Mouse (Mus musculus) megakaryocyte, embryonic 14.5 days (primary cell): Measurements from ENCODE around the gene Gdpd3. TPM values are rescaled to one million over a fixed set of nuclear protein-coding genes. Genes with fewer than 3 reads are reported as not detected.
A peak's percentile ranks its signal among the peaks of the same experiment; 100 is the strongest.

Source experiments
- H3K27me3 ChIP-seq: replicated peaks from 2 replicates; pipeline ENCODE3; 2012; ENCODE audit warnings: inconsistent platforms
- H3K36me3 ChIP-seq: replicated peaks from 2 replicates; pipeline ENCODE3; 2012; ENCODE audit warnings: low read length, inconsistent platforms, mixed read lengths
- H3K4me1 ChIP-seq: 2 replicates; pipeline ENCODE4 v1.6.1; 2012; ENCODE audit warnings: inconsistent platforms
- H3K4me3 ChIP-seq: replicated peaks from 2 replicates; pipeline ENCODE3; 2012; ENCODE audit warnings: moderate library complexity, mild to moderate bottlenecking, inconsistent platforms
- H3K9me3 ChIP-seq: 2 replicates; pipeline ENCODE4 v1.6.1; 2012; ENCODE audit warnings: inconsistent platforms
- FLI1 ChIP-seq: IDR thresholded peaks from 2 replicates; pipeline ENCODE4 v1.6.1; 2012; ENCODE audit warnings: low read length, inconsistent platforms, mixed read lengths
- GATA1 ChIP-seq: IDR thresholded peaks from 3 replicates; pipeline ENCODE4 v1.6.1; 2012; ENCODE audit warnings: mixed read lengths, low read length, inconsistent platforms, borderline replicate concordance
- polyA plus RNA-seq: library from polyadenylated mRNA; stranded (reverse); fragments of >175 nt; gene quantifications from 2 replicates; pipeline ENCODE4 v1.2.3, GENCODE M21; 2012; ENCODE audit warnings: low replicate concordance; ENCODE audit not compliant: insufficient read depth

Gdpd3 gene
- polyA plus RNA-seq, 1 experiment = 3.4 TPM

DNA sequence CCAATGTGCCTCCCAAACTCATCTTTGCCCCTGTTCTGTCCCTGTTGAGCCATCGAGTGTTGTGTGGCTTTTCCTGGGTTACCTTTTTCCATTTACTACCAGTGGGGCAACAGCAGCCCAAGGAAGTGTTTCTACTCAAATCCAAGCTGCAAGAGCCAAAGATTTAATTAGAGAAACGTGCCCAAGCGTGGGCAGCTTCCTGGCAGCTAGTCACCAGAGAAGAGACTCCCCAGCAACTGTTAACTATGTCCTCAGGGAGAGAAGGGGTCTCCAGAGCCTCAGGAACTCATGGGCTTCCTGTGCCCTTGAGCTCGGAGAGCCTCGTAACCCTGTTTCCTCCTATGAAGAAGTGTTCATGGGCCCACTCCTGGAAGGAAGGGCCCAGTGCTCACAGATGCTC, 25.2 kb upstream of the Gdpd3 start:
- H3K4me1 ChIP-seq = peaks cover 10% of the 10 kb centered on the region
- H3K4me3 ChIP-seq = no peak overlapping the region
- peaks cover 21% of the 10 kb centered on the region for H3K27me3 ChIP-seq
- TF ChIP-seq FLI1 (no peak), GATA1 (no peak)
- no peaks in the 10 kb centered on the region for H3K9me3 ChIP-seq
- H3K36me3 ChIP-seq = no peaks in the 10 kb centered on the region

DNA sequence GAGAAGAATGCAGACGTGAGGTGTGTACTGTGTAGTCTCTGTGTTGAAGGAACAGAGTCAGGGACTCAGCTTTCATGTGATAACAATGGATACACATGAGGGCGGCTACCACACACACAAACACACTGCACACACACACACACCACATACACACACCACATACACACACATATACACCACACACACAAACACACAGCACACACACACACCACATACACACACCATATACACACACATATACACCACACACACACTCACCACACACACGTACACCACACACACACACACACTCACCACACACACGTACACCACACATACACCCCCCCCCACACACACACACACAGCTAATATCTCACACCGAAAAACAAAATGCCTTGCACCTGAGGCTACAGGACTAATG, 24.7 kb upstream of the Gdpd3 start:
- H3K36me3 ChIP-seq = no peaks in the 10 kb centered on the region
- peaks cover 20% of the 10 kb centered on the region for H3K27me3 ChIP-seq
- no peak overlapping the region for H3K4me3 ChIP-seq
- H3K9me3 ChIP-seq = no peaks in the 10 kb centered on the region
- H3K4me1 ChIP-seq = peaks cover 15% of the 10 kb centered on the region
- TF ChIP-seq FLI1 (no peak), GATA1 (no peak)

DNA sequence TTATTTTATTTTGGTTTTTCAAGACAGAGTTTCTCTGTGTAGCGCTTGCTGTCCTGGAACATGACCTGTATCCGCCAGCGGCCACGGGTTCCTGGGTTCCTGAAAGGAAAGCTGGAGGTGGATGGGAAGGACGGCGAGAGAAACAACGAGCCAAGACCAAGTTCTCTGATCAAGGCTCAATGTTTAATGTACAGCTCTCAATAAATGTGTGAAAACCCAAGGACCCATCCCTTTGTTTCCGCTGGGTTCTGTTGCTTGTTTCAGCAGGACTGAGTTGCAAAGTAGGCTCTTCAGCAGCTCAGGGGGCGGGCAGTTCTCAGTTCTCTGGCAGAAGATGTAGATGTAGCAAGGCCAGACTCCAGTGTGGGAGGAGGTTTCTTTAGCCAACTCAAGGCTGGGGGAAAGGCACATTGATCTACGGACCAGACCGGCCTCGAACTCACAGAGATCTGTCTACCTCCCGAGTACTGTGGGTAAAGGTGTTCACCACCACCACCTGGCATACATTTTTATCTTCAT, 24.1 kb upstream of the Gdpd3 start:
- H3K9me3 ChIP-seq = no peaks in the 10 kb centered on the region
- TF ChIP-seq FLI1 (no peak), GATA1 (no peak)
- peaks cover 20% of the 10 kb centered on the region for H3K27me3 ChIP-seq
- H3K36me3 ChIP-seq = no peaks in the 10 kb centered on the region
- no peak overlapping the region for H3K4me3 ChIP-seq
- H3K4me1 ChIP-seq = peaks cover 21% of the 10 kb centered on the region

DNA sequence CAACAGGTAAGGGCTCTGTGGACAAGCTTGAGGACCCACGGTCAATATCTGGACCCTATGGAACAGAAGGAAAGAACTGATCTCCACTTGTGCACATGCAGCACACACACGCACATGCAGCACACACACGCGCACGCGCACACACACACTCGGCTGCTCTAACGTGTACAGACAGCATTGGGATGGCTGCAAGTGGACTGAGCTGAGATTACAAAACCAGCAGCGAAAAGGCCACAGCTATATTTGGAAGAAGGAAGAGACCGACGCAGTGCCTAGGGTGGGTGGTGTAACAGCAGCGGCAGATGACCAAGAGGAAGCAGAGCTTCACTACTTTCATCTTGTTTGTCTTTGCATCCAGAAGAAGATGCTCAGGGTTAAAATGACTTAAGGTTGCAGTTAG, 20.1 kb upstream of the Gdpd3 start:
- peaks cover 4% of the 10 kb centered on the region for H3K27me3 ChIP-seq
- H3K4me1 ChIP-seq = peaks cover 24% of the 10 kb centered on the region
- TF ChIP-seq GATA1 (no peak), FLI1 (no peak)
- H3K36me3 ChIP-seq = no peaks in the 10 kb centered on the region
- H3K4me3 ChIP-seq = peak overlapping the region; percentile 82
- H3K9me3 ChIP-seq = no peaks in the 10 kb centered on the region

DNA sequence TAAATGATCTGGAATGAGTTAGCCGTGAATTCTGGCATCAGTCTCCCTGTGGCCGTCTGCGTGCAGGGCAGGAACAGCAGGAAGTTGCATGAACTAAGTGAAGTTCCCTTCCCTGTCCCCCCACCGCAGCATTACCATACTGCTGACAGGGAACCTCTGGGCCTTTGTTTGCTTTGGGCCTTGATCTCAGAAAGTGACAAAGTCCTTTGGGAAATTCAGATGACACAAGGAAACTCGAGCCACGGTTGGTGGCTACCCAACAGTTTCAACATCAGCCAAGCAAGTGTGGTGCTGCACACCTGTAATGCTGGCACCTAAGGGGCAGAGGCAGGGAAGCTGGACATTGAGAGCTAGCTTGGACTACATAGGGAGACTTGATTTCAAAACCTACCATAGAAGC, 19.3 kb upstream of the Gdpd3 start:
- TF ChIP-seq GATA1 (no peak), FLI1 (no peak)
- Histone ChIP-seq H3K4me1 (peaks cover 21% of the 10 kb centered on the region), H3K4me3 (peak overlapping the region; percentile 82)

DNA sequence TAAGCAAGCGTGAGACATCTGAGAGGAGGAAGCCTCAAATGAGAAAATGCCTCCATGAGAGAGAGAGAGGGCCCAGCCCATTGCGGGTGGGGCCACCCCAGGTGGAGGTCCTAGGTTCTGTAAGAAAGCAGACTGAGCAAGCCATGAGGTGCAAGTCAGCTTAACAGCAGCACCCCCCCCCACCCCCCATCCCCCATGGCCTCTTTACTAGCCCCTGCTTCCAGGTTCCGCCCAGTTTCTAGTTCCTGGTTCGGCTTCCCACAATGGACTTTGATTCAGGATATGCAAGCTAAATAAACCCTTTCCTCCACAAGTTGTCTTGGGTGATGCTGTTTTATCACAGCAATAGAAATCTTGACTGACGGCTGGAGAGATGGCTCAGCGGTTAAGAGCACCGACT, 17.3 kb upstream of the Gdpd3 start:
- peaks cover 21% of the 10 kb centered on the region for H3K4me1 ChIP-seq
- H3K4me3 ChIP-seq = no peak overlapping the region
- peaks cover 5% of the 10 kb centered on the region for H3K9me3 ChIP-seq
- H3K36me3 ChIP-seq = no peaks in the 10 kb centered on the region
- H3K27me3 ChIP-seq = peaks cover 3% of the 10 kb centered on the region
- TF ChIP-seq GATA1 = no peak
- no peak for TF ChIP-seq FLI1

More for the DNA sequence above, 19.3 kb upstream of the Gdpd3 start:
- Histone ChIP-seq H3K27me3 (peaks cover 1% of the 10 kb centered on the region), H3K9me3 (no peaks in the 10 kb centered on the region), H3K36me3 (no peaks in the 10 kb centered on the region)

DNA sequence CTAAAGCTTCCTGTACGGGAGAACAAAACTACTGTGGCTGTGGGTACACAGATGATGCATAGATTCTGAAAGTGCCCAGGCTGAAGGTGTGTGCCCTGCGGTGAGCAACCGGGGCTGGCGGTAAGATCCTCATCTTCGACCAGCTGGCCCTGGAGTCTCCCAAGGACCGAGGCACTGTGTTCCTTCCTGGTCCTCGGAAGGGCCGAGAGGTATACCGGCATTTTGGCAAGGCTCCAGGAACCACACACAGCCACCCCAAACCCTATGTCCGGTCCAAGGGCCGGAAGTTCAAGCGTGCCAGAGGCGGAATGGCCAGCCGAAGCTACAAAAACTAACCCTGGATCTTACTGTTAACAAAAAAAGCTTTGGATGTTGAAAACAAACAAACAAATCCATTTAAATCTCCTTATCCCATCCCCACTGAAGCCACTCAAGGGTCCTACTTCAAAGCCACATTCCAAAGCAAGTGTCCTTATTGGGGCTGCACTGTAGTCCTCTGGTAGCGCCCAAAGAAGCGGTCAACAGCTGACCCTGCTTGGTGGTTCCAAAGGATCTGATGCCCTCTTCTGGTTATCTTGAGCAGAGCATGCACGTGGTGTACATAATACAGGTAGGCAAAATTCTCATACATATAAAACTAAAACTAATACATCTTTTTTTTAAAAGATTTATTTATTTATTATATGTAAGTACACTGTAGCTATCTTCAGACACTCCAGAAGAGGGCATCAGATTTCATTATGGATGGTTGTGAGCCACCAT, 16.4 kb upstream of the Gdpd3 start:
- Histone ChIP-seq H3K9me3 (peaks cover 5% of the 10 kb centered on the region), H3K4me1 (peaks cover 30% of the 10 kb centered on the region), H3K36me3 (no peaks in the 10 kb centered on the region), H3K27me3 (peaks cover 3% of the 10 kb centered on the region), H3K4me3 (no peak overlapping the region)
- no peak for TF ChIP-seq GATA1

DNA sequence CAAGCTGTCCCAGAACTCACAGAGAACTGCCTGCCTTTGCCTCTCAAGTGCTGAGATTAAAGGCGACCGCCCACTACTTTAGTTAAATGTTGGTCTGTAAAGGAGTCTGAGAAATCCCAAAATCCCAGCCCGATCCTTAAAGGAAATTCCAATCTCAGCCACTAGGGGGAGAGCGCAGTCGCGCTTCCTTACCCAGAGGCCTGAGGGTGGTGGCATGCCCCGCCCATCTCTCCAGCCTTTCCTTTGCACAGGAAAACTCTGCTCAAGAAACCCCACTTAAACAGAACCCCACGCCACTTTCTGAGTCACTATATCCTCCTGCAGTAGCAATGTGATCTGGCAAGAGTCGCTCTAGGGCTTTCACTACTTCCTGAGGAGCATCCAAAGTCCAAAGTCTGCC, 11.3 kb upstream of the Gdpd3 start:
- peaks cover 3% of the 10 kb centered on the region for H3K27me3 ChIP-seq
- peak overlapping the region; percentile 82 for H3K4me3 ChIP-seq
- TF ChIP-seq GATA1 (no peak), FLI1 (no peak)
- H3K4me1 ChIP-seq = peaks cover 31% of the 10 kb centered on the region
- H3K9me3 ChIP-seq = peaks cover 5% of the 10 kb centered on the region
- no peaks in the 10 kb centered on the region for H3K36me3 ChIP-seq

DNA sequence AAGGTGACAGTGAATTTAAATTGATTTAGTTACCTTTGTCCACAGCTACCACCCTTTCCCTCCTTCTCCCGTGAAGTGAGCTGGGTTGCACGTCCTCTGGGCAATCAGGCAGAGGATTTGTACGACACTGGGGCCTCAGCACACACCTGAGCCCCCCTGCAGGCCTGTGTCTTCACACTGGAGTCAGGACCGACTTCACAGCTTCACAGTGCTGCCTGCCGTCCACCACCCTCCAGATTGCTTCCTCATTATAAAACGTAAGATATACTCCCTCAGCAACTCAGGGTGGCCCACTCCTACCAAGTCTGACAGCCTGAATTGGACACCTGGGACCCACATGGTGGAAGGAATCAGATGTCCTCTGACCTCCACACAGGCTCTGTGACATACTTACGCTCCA, 7.6 kb upstream of the Gdpd3 start:
- Histone ChIP-seq H3K4me1 (peaks cover 67% of the 10 kb centered on the region), H3K9me3 (no peaks in the 10 kb centered on the region), H3K4me3 (no peak overlapping the region), H3K27me3 (no peaks in the 10 kb centered on the region), H3K36me3 (peaks cover 31% of the 10 kb centered on the region)
- TF ChIP-seq GATA1 = no peak
- TF ChIP-seq FLI1 = no peak

DNA sequence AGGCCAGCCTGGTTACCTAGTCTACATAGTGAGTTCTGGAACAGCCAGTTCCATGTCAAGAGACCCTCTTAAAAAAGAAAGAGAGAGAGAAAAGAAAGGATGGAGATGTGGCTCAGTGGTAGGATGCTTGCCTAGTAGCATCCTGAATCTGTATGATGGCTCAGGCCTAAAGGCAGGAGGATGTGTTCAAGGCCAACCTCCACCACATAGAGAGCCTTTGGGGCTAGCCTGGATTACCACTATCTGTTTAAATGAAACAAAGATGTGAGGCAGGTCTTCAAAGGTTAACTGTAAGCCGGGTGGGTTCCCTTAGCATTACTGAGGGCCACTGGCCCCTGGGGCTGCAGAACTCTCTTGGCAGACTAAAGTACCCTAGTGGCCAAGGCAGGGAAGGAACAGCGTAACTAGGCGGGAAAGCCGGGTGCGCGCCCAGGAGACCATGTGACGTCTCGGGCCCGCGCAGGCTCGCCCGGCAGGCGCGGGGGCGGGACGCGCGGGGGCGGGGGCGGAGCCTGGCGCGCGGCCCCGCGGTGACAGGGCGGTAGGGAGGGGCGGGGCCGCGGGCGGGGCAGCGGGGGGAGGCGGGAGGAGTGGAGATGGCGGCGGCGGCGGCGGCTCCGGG, 7.0 kb upstream of the Gdpd3 start, which contains the start of gene Mapk3:
Gene Mapk3, plus strand, starts transcription at position 552 of the 622 bp plus-strand sequence.
- TF ChIP-seq GATA1 (no peak), FLI1 (no peak)
- H3K36me3 ChIP-seq = peaks cover 37% of the 10 kb centered on the region
- peaks cover 70% of the 10 kb centered on the region for H3K4me1 ChIP-seq
- no peaks in the 10 kb centered on the region for H3K9me3 ChIP-seq
- H3K27me3 ChIP-seq = no peaks in the 10 kb centered on the region
- H3K4me3 ChIP-seq = peak within 1 kb of the TSS; percentile 100
